Mouse (Mus musculus): ENCODE data around the gene Olfr60. TPM values are rescaled to one million over a fixed set of nuclear protein-coding genes. Genes with fewer than 3 reads are reported as not detected.

Gene Olfr60
- polyA plus RNA-seq, 1 experiment from 2014 or later: not detected

GRCm38 (mm10) chr7:140319861-140320385, 41.5 kb downstream of the Olfr60 start:
- Histone ChIP-seq H3K4me1 (ENCODE audit: control insufficient read depth, insufficient read depth, low read length) (no peaks in the 10 kb centered on the region), H3K9me3 (ENCODE audit: control insufficient read depth, low read length) (no peaks in the 10 kb centered on the region), H3K9ac (replicated peaks; ENCODE audit: low read depth, low read length) (no peak overlapping the region), H3K27me3 (ENCODE audit: control insufficient read depth, insufficient read depth, low read length) (no peaks in the 10 kb centered on the region), H3K36me3 (ENCODE audit: control insufficient read depth, insufficient read depth, low read length) (no peaks in the 10 kb centered on the region), H3K4me2 (ENCODE audit: low read depth, low read length) (no peak overlapping the region), H3K27ac (ENCODE audit: low read depth, low read length) (no peak overlapping the region), H3K4me3 (ENCODE audit: low read depth, low read length) (no peak overlapping the region)
- ATAC-seq (ENCODE audit: low read depth): no peak
- WGBS: 84% methylated on average over 3 of the region's 3 CpGs

GRCm38 (mm10) chr7:140299416-140299815, 62.1 kb downstream of the Olfr60 start:
- no peak overlapping the region for H3K4me3 ChIP-seq (ENCODE audit: low read depth, low read length)
- no peaks in the 10 kb centered on the region for H3K9me3 ChIP-seq (ENCODE audit: control insufficient read depth, low read length)
- H3K4me1 ChIP-seq (ENCODE audit: control insufficient read depth, insufficient read depth, low read length): no peaks in the 10 kb centered on the region
- no peak overlapping the region for H3K27ac ChIP-seq (ENCODE audit: low read depth, low read length)
- no peaks in the 10 kb centered on the region for H3K27me3 ChIP-seq (ENCODE audit: control insufficient read depth, insufficient read depth, low read length)
- H3K4me2 ChIP-seq (ENCODE audit: low read depth, low read length): no peak overlapping the region
- H3K9ac ChIP-seq (replicated peaks; ENCODE audit: low read depth, low read length): no peak overlapping the region
- no peaks in the 10 kb centered on the region for H3K36me3 ChIP-seq (ENCODE audit: control insufficient read depth, insufficient read depth, low read length)
- ATAC-seq (ENCODE audit: low read depth): no peak
- 97% methylated on average over 3 of the region's 3 CpGs for WGBS

GRCm38 (mm10) chr7:140296876-140297275, 64.6 kb downstream of the Olfr60 start:
- Histone ChIP-seq H3K4me3 (ENCODE audit: low read depth, low read length) (no peak overlapping the region), H3K36me3 (ENCODE audit: control insufficient read depth, insufficient read depth, low read length) (no peaks in the 10 kb centered on the region), H3K27me3 (ENCODE audit: control insufficient read depth, insufficient read depth, low read length) (no peaks in the 10 kb centered on the region), H3K27ac (ENCODE audit: low read depth, low read length) (no peak overlapping the region), H3K4me1 (ENCODE audit: control insufficient read depth, insufficient read depth, low read length) (no peaks in the 10 kb centered on the region), H3K4me2 (ENCODE audit: low read depth, low read length) (no peak overlapping the region), H3K9ac (replicated peaks; ENCODE audit: low read depth, low read length) (no peak overlapping the region), H3K9me3 (ENCODE audit: control insufficient read depth, low read length) (no peaks in the 10 kb centered on the region)
- WGBS: 78% methylated on average over 6 of the region's 6 CpGs
- no peak for ATAC-seq (ENCODE audit: low read depth)

- no peak overlapping the region for H3K27ac ChIP-seq (ENCODE audit: low read depth, low read length)
- no peaks in the 10 kb centered on the region for H3K4me1 ChIP-seq (ENCODE audit: control insufficient read depth, insufficient read depth, low read length)
- no peaks in the 10 kb centered on the region for H3K9me3 ChIP-seq (ENCODE audit: control insufficient read depth, low read length)
- 90% methylated on average over 9 of the region's 9 CpGs for WGBS
- no peaks in the 10 kb centered on the region for H3K27me3 ChIP-seq (ENCODE audit: control insufficient read depth, insufficient read depth, low read length)
- no peaks in the 10 kb centered on the region for H3K36me3 ChIP-seq (ENCODE audit: control insufficient read depth, insufficient read depth, low read length)
- no peak overlapping the region for H3K4me2 ChIP-seq (ENCODE audit: low read depth, low read length)
- no peak for ATAC-seq (ENCODE audit: low read depth)
- no peak overlapping the region for H3K4me3 ChIP-seq (ENCODE audit: low read depth, low read length)
- no peak overlapping the region for H3K9ac ChIP-seq (replicated peaks; ENCODE audit: low read depth, low read length)
Measured at GRCm38 (mm10) chr7:140295746-140296145, 65.7 kb downstream of the Olfr60 start.

Other genes with a start within 250 kb of the Olfr60 start
- gene Paox, start 245.9 kb downstream of the Olfr60 start, polyA plus RNA-seq (2014; fragmentation: Nextera tagmentation; extraction: Ambion mirVana): 9.2 and 9.9 TPM in 2 replicates
- 129 and 132 TPM in 2 replicates for gene Echs1, start 245.2 kb downstream of the Olfr60 start, polyA plus RNA-seq (2014; fragmentation: Nextera tagmentation; extraction: Ambion mirVana)
- 33.7 and 39.6 TPM in 2 replicates for gene Mtg1, start 224.1 kb downstream of the Olfr60 start, polyA plus RNA-seq (2014; fragmentation: Nextera tagmentation; extraction: Ambion mirVana)
- 16.2 and 17.3 TPM in 2 replicates for gene Sprn, start 206.8 kb downstream of the Olfr60 start, polyA plus RNA-seq (2014; fragmentation: Nextera tagmentation; extraction: Ambion mirVana)
- not detected in 2 replicates for gene Olfr522, start 196.9 kb downstream of the Olfr60 start, polyA plus RNA-seq (2014; fragmentation: Nextera tagmentation; extraction: Ambion mirVana)
- not detected in 2 replicates for gene Olfr523, start 188.5 kb downstream of the Olfr60 start, polyA plus RNA-seq (2014; fragmentation: Nextera tagmentation; extraction: Ambion mirVana)
- not detected in 2 replicates for gene Olfr524, start 155.7 kb downstream of the Olfr60 start, polyA plus RNA-seq (2014; fragmentation: Nextera tagmentation; extraction: Ambion mirVana)
- not detected in 2 replicates for gene Cd163l1, start 143.4 kb downstream of the Olfr60 start, polyA plus RNA-seq (2014; fragmentation: Nextera tagmentation; extraction: Ambion mirVana)
- gene 5830411N06Rik, start 114.4 kb downstream of the Olfr60 start, polyA plus RNA-seq (2014; fragmentation: Nextera tagmentation; extraction: Ambion mirVana): not detected in 2 replicates
- gene Olfr525, start 40.8 kb downstream of the Olfr60 start, polyA plus RNA-seq (2014; fragmentation: Nextera tagmentation; extraction: Ambion mirVana): not detected in 2 replicates
- not detected in 2 replicates for gene Olfr527, start 27.7 kb downstream of the Olfr60 start, polyA plus RNA-seq (2014; fragmentation: Nextera tagmentation; extraction: Ambion mirVana)
- not detected in 2 replicates for gene Olfr530, start 14.7 kb upstream of the Olfr60 start, polyA plus RNA-seq (2014; fragmentation: Nextera tagmentation; extraction: Ambion mirVana)
- not detected in 2 replicates for gene Olfr531, start 41.2 kb upstream of the Olfr60 start, polyA plus RNA-seq (2014; fragmentation: Nextera tagmentation; extraction: Ambion mirVana)
- gene Olfr532, start 60.0 kb upstream of the Olfr60 start, polyA plus RNA-seq (2014; fragmentation: Nextera tagmentation; extraction: Ambion mirVana): not detected in 2 replicates
- not detected in 2 replicates for gene Olfr533, start 101.7 kb upstream of the Olfr60 start, polyA plus RNA-seq (2014; fragmentation: Nextera tagmentation; extraction: Ambion mirVana)
- gene Olfr535, start 122.5 kb upstream of the Olfr60 start, polyA plus RNA-seq (2014; fragmentation: Nextera tagmentation; extraction: Ambion mirVana): not detected in 2 replicates
- gene Olfr536, start 145.7 kb upstream of the Olfr60 start, polyA plus RNA-seq (2014; fragmentation: Nextera tagmentation; extraction: Ambion mirVana): not detected in 2 replicates
- not detected in 2 replicates for gene Olfr538, start 206.2 kb upstream of the Olfr60 start, polyA plus RNA-seq (2014; fragmentation: Nextera tagmentation; extraction: Ambion mirVana)
- 0.03 TPM in 1 of 2 replicates, not detected in the other for gene Olfr46, start 239.6 kb upstream of the Olfr60 start, polyA plus RNA-seq (2014; fragmentation: Nextera tagmentation; extraction: Ambion mirVana)